Mouse (Mus musculus) hindbrain, embryonic 15.5 days (tissue): ENCODE results near the gene Sf3a1. TPM values are rescaled to one million over a fixed set of nuclear protein-coding genes. Genes with fewer than 3 reads are reported as not detected.

ENCODE experiments used
- ATAC-seq: fragments of 200-750 bp; cut with Nextera tagmentation; 2 replicates; pipeline ENCODE4 v1.8.0; 2017; ENCODE audit warnings: low read depth, moderate number of reproducible peaks, moderate TSS enrichment; ENCODE audit not compliant: low FRiP score
- H3K27ac ChIP-seq: fragments of 300-500 bp; sonication (generic); replicated peaks from 2 replicates; pipeline ENCODE4 v1.5.1; 2015; ENCODE audit warnings: mild to moderate bottlenecking, inconsistent platforms
- H3K27me3 ChIP-seq: fragments of 300-500 bp; sonication (generic); 2 replicates; pipeline ENCODE4 v1.6.1; 2015; ENCODE audit warnings: control low read depth, inconsistent platforms
- H3K36me3 ChIP-seq: fragments of 300-500 bp; sonication (generic); 2 replicates; pipeline ENCODE4 v1.6.1; 2015; ENCODE audit warnings: control low read depth, inconsistent platforms
- H3K4me1 ChIP-seq: fragments of 300-500 bp; sonication (generic); replicated peaks from 2 replicates; pipeline ENCODE4 v1.6.1; 2015; ENCODE audit warnings: control low read depth, inconsistent platforms
- H3K4me2 ChIP-seq: fragments of 300-500 bp; sonication (generic); 2 replicates; pipeline ENCODE4 v1.6.1; 2015; ENCODE audit warnings: moderate library complexity, mild to moderate bottlenecking, inconsistent platforms
- H3K4me3 ChIP-seq: fragments of 300-500 bp; sonication (generic); 2 replicates; pipeline ENCODE4 v1.5.1; 2015; ENCODE audit warnings: mild to moderate bottlenecking, inconsistent platforms
- H3K9ac ChIP-seq: fragments of 300-500 bp; sonication (generic); 2 replicates; pipeline ENCODE4 v1.6.1; 2015; ENCODE audit warnings: inconsistent platforms
- H3K9me3 ChIP-seq: fragments of 300-500 bp; sonication (generic); 2 replicates; pipeline ENCODE4 v1.6.1; 2016; ENCODE audit warnings: control low read depth, inconsistent platforms
- WGBS: fragments of 180-500 bp; shearing (Covaris S2); methylation state at CpG from one replicate; pipeline ENCODE4 v1.1.7; 2015; 5-methylcytosine and 5-hydroxymethylcytosine counted together
- microRNA-seq: library from miRNA; unstranded; fragments of <30 nt; microRNA quantifications from one replicate; pipeline ENCODE4, GENCODE M21; 2016
- polyA plus RNA-seq: library from polyadenylated mRNA; unstranded; fragments of >200 nt; fragmentation: Nextera tagmentation; extraction: Ambion mirVana; gene quantifications from 2 replicates; pipeline ENCODE4 v1.2.1, GENCODE M21; 2015

Sf3a1 gene
- polyA plus RNA-seq, 1 experiment from 2014 or later, result 52.9 TPM

- Histone ChIP-seq H3K9ac (no peak overlapping the region), H3K4me1 (peaks cover 4% of the 10 kb centered on the region; the same call in 1 of the 2 replicates), H3K27me3 (peaks cover 8% of the 10 kb centered on the region; the same call in 1 of the 2 replicates), H3K36me3 (no peaks in the 10 kb centered on the region), H3K9me3 (no peaks in the 10 kb centered on the region), H3K4me2 (no peak overlapping the region), H3K27ac (no peak overlapping the region), H3K4me3 (no peak overlapping the region)
- no peak for ATAC-seq
- WGBS, result 29% methylated on average over 7 of the region's 7 CpGs
Observed at GRCm38 (mm10) chr11:4223393-4224188, 63.4 kb downstream of the Sf3a1 start.

GRCm38 (mm10) chr11:4224223-4224622 lies 64.1 kb downstream of the Sf3a1 start:
- no peak overlapping the region for H3K9ac ChIP-seq
- no peaks in the 10 kb centered on the region for H3K36me3 ChIP-seq
- no peak overlapping the region for H3K4me3 ChIP-seq
- no peak overlapping the region for H3K27ac ChIP-seq
- H3K4me1 ChIP-seq, result no peaks in the 10 kb centered on the region
- H3K27me3 ChIP-seq, result 0 out of 2 replicates have a peak, but pooled peaks cover 2% of the 10 kb centered on the region
- H3K9me3 ChIP-seq, result no peaks in the 10 kb centered on the region
- H3K4me2 ChIP-seq, result no peak overlapping the region
- ATAC-seq, result no peak
- 62% methylated on average over 2 of the region's 2 CpGs for WGBS

- Histone ChIP-seq H3K4me2 (no peak overlapping the region), H3K9me3 (no peaks in the 10 kb centered on the region), H3K4me1 (no peaks in the 10 kb centered on the region), H3K9ac (no peak overlapping the region), H3K4me3 (no peak overlapping the region), H3K27me3 (no peaks in the 10 kb centered on the region), H3K36me3 (no peaks in the 10 kb centered on the region), H3K27ac (no peak overlapping the region)
- ATAC-seq, result no peak
- 85% methylated on average over 5 of the region's 5 CpGs for WGBS
Observed at GRCm38 (mm10) chr11:4226569-4227325, 66.6 kb downstream of the Sf3a1 start.

GRCm38 (mm10) chr11:4228463-4228862 lies 68.3 kb downstream of the Sf3a1 start:
- H3K27ac ChIP-seq, result no peak overlapping the region
- 0 out of 2 replicates have a peak, but pooled peaks have one; percentile 59 for ATAC-seq
- H3K27me3 ChIP-seq, result no peaks in the 10 kb centered on the region
- H3K36me3 ChIP-seq, result no peaks in the 10 kb centered on the region
- WGBS, result 41% methylated on average over 8 of the region's 8 CpGs
- H3K4me2 ChIP-seq, result no peak overlapping the region
- no peak overlapping the region for H3K9ac ChIP-seq
- no peak overlapping the region for H3K4me3 ChIP-seq
- H3K9me3 ChIP-seq, result no peaks in the 10 kb centered on the region
- no peaks in the 10 kb centered on the region for H3K4me1 ChIP-seq

GRCm38 (mm10) chr11:4229841-4230240 lies 69.7 kb downstream of the Sf3a1 start:
- H3K27ac ChIP-seq, result no peak overlapping the region
- ATAC-seq, result no peak
- H3K9me3 ChIP-seq, result no peaks in the 10 kb centered on the region
- no peaks in the 10 kb centered on the region for H3K4me1 ChIP-seq
- no peaks in the 10 kb centered on the region for H3K36me3 ChIP-seq
- 77% methylated on average over 4 of the region's 4 CpGs for WGBS
- H3K4me2 ChIP-seq, result no peak overlapping the region
- no peak overlapping the region for H3K9ac ChIP-seq
- H3K4me3 ChIP-seq, result no peak overlapping the region
- no peaks in the 10 kb centered on the region for H3K27me3 ChIP-seq

- no peak for ATAC-seq
- 93% methylated on average over 2 of the region's 2 CpGs for WGBS
- no peaks in the 10 kb centered on the region for H3K27me3 ChIP-seq
Observed at GRCm38 (mm10) chr11:4231435-4231834, 71.3 kb downstream of the Sf3a1 start.

More at GRCm38 (mm10) chr11:4231435-4231834, 71.3 kb downstream of the Sf3a1 start:
- Histone ChIP-seq H3K36me3 (no peaks in the 10 kb centered on the region), H3K27ac (no peak overlapping the region), H3K9me3 (no peaks in the 10 kb centered on the region), H3K9ac (no peak overlapping the region), H3K4me2 (no peak overlapping the region), H3K4me3 (no peak overlapping the region), H3K4me1 (no peaks in the 10 kb centered on the region)

Small RNA genes within 50 kb of the gene (microRNA-seq; reads per million reads assigned to microRNA genes)
- gene Mir3060, result 5.9 reads per million, percentile 23 among the genes with 10 or more reads in this experiment

Other genes with a start within 250 kb of the Sf3a1 start
- 17.3 and 20.3 TPM in 2 replicates for gene Slc35e4, start 245.7 kb upstream of the Sf3a1 start, polyA plus RNA-seq
- 27.2 and 28.3 TPM in 2 replicates for gene Tcn2, start 228.2 kb upstream of the Sf3a1 start, polyA plus RNA-seq
- 55.2 and 57.5 TPM in 2 replicates for gene Pes1, start 196.4 kb upstream of the Sf3a1 start, polyA plus RNA-seq
- gene 4930556J24Rik, start 183.6 kb upstream of the Sf3a1 start, polyA plus RNA-seq, result 0.13 TPM in 1 of 2 replicates, not detected in the other
- 9.5 and 9.8 TPM in 2 replicates for gene Gal3st1, start 176.7 kb upstream of the Sf3a1 start, polyA plus RNA-seq
- not detected in 2 replicates for gene Sec14l4, start 128.9 kb upstream of the Sf3a1 start, polyA plus RNA-seq
- 0.39 and 0.86 TPM in 2 replicates for gene Sec14l3, start 95.5 kb upstream of the Sf3a1 start, polyA plus RNA-seq
- 10.7 and 12.3 TPM in 2 replicates for gene Mtfp1, start 64.9 kb upstream of the Sf3a1 start, polyA plus RNA-seq
- gene Sec14l2, start 36.9 kb upstream of the Sf3a1 start, polyA plus RNA-seq, result 6.1 and 6.4 TPM in 2 replicates
- gene Rnf215, start 25.1 kb upstream of the Sf3a1 start, polyA plus RNA-seq, result 46.4 and 48.7 TPM in 2 replicates
- 8.3 and 10.0 TPM in 2 replicates for gene Ccdc157, start 57 bp upstream of the Sf3a1 start, polyA plus RNA-seq
- 36.3 and 38.1 TPM in 2 replicates for gene Tbc1d10a, start 26.4 kb downstream of the Sf3a1 start, polyA plus RNA-seq
- 4.6 and 5.3 TPM in 2 replicates for gene Castor1, start 57.9 kb downstream of the Sf3a1 start, polyA plus RNA-seq
- not detected in 2 replicates for gene Osm, start 76.1 kb downstream of the Sf3a1 start, polyA plus RNA-seq
- 0.08 TPM in 1 of 2 replicates, not detected in the other for gene Lif, start 97.2 kb downstream of the Sf3a1 start, polyA plus RNA-seq